ENCODE assay signal across 8 mouse cellular contexts in the genomic region with DNA sequence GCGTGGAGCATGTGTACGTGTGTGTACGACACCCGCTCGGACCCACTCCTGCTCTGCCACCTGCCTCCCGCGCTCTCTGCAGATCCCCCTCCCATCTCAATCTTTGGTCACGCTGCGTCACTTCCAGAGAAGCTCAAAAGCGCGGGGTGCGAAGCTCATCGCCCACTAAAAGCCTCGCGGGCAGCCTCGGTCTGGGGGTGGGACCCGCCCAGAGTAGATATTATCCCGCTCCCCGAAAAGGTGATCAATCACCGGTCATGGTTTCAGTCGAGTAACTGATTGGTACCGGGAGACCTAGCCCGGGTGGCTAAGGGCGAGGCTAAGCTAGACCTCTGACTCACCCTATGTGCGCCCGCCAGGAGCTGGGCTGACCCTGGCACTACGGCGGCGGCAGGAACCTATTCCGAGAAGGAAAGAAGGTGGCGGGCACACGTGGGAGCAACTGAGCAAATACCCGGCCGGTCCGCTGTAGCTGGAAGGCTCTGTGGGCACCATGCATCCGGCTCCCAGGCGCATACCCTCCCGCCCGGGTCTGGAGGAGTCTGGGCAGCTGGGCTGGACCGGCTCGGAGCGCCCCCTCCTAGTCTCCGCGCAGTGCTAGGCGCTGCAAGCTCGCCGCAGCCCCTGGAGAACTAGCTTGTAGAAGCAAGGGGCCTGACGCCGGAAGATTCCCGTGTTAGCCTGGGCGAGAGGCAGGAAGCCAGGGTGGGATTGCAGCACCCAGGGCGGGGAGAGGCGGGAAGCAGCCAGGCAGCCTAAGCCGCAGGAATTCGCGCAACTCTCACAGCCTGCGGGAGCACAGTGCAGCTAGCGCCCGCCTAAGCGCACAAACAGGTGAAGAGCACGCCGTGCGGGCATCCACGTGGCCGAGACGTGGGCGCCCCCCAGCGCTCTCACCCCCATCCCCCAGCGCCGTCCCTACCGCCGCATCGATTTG. TPM values are rescaled to one million over a fixed set of nuclear protein-coding genes. Genes with fewer than 3 reads are reported as not detected.
A peak's percentile ranks its signal among the peaks of the same experiment; 100 is the strongest.
DNase-seq lines count a peak whose midpoint lies in the region; ATAC-seq and TF ChIP-seq lines count a peak whose summit lies in the region.

No protein-coding gene starts in this region.

- TF ChIP-seq CTCF in kidney, adult 2 months (conservative IDR thresholded peaks at IDR 0.05; ENCODE audit: insufficient read depth, insufficient read length, low read depth, low read length) = no peak

- peak overlapping the region; percentile 4 for H3K27ac ChIP-seq in kidney, adult 2 months (ENCODE audit: insufficient read depth, low read depth, low read length)
- peak overlapping the region; percentile 86 for H3K27ac ChIP-seq in limb, embryonic 15.5 days
- peak overlapping the region; percentile 85 for H3K27ac ChIP-seq in midbrain, embryonic 16.5 days (ENCODE audit: low read length)

- no peak for TF ChIP-seq POLR2A in kidney, adult 2 months (IDR thresholded peaks at IDR 0.05; ENCODE audit: low read depth, low read length)

- peak overlapping the region; percentile 97 for H3K4me2 ChIP-seq in limb, embryonic 15.5 days
- peak overlapping the region; percentile 98 for H3K4me2 ChIP-seq in midbrain, embryonic 16.5 days (ENCODE audit: low read length)

- peak overlapping the region; percentile 69 for H3K9ac ChIP-seq in limb, embryonic 15.5 days
- peak overlapping the region; percentile 76 for H3K9ac ChIP-seq in midbrain, embryonic 16.5 days (ENCODE audit: low read depth, low read length)

- peak overlapping the region; percentile 84 for H3K4me3 ChIP-seq in kidney, adult 2 months (ENCODE audit: insufficient read depth, low read depth, low read length)
- H3K4me3 ChIP-seq in limb, embryonic 15.5 days = peak overlapping the region; percentile 64
- peak overlapping the region; percentile 53 for H3K4me3 ChIP-seq in midbrain, embryonic 16.5 days (ENCODE audit: low read depth, low read length)

- H3K27me3 ChIP-seq in kidney, adult 2 months (replicated peaks; ENCODE audit: control insufficient read depth, insufficient read depth, low read length) = no peaks in the 10 kb centered on the region; the same call in none of the 2 replicates
- peaks cover 23% of the 10 kb centered on the region for H3K27me3 ChIP-seq in limb, embryonic 15.5 days
- no peaks in the 10 kb centered on the region; the same call in 1 of the 2 replicates for H3K27me3 ChIP-seq in midbrain, embryonic 16.5 days (ENCODE audit: control insufficient read depth, insufficient read depth, low read depth, low read length)

- DNase-seq in spleen, postnatal 36 days (ENCODE audit: low spot score in 2 of 2) = peak; percentile 8 to 13
- DNase-seq in spleen, postnatal 10 days (ENCODE audit: low spot score in 2 of 2) = no peak
- peak; percentile 68 for DNase-seq in cerebellum, postnatal 25 days
- DNase-seq in gastrocnemius, postnatal 36 days = peak; percentile 46 to 54
- DNase-seq in kidney, adult 2 months = peak; percentile 65
- DNase-seq in testis, postnatal 10 days (ENCODE audit: low spot score) = peak; percentile 58

- no peaks in the 10 kb centered on the region for H3K9me3 ChIP-seq in limb, embryonic 15.5 days
- no peaks in the 10 kb centered on the region for H3K9me3 ChIP-seq in midbrain, embryonic 16.5 days (replicated peaks; ENCODE audit: control insufficient read depth, low read length, poor library complexity, severe bottlenecking)

- WGBS in kidney, adult 2 months = 2% methylated on average over 73 of the region's 73 CpGs
- WGBS in limb, embryonic 15.5 days = under 1% methylated on average over 71 of the region's 73 CpGs
- under 1% methylated on average over 73 of the region's 73 CpGs for WGBS in midbrain, embryonic 16.5 days

- ATAC-seq in limb, embryonic 15.5 days (ENCODE audit: insufficient number of reproducible peaks, low FRiP score, low TSS enrichment, low read depth) = peak; percentile 62
- ATAC-seq in midbrain, embryonic 16.5 days = peak; percentile 65

- no peaks in the 10 kb centered on the region for H3K36me3 ChIP-seq in kidney, adult 2 months (ENCODE audit: control insufficient read depth, insufficient read depth, low read length)
- no peaks in the 10 kb centered on the region for H3K36me3 ChIP-seq in limb, embryonic 15.5 days
- H3K36me3 ChIP-seq in midbrain, embryonic 16.5 days (ENCODE audit: control insufficient read depth, insufficient read depth, low read length) = no peaks in the 10 kb centered on the region

- intact Hi-C loops in gastrocnemius, postnatal 36 days (cut with DNase I) = loop anchor here (5.0 to 10.0 kb wide), 2 partner anchors 782 to 1524 kb away; no protein-coding TSS in a partner anchor

- 0 out of 2 replicates have a peak, but pooled peaks cover 3% of the 10 kb centered on the region for H3K4me1 ChIP-seq in kidney, adult 2 months (ENCODE audit: control insufficient read depth, insufficient read depth, low read length)
- peaks cover 62% of the 10 kb centered on the region for H3K4me1 ChIP-seq in limb, embryonic 15.5 days
- H3K4me1 ChIP-seq in midbrain, embryonic 16.5 days (ENCODE audit: control insufficient read depth, insufficient read depth, low read length) = peaks cover 31% of the 10 kb centered on the region

RNA-seq across cellular contexts. Expression of gene Nrp2, which starts 3.3 kb away (rescaled TPM):
- total RNA-seq in gastrocnemius, postnatal 36 days (2021) = 1 to 10 TPM; 3.8 to 4.2 TPM
- 16.2 and 17.1 TPM in 2 replicates for polyA plus RNA-seq in kidney, adult 2 months (2012; rRNA removed)
- 31.6 and 33.6 TPM in 2 replicates for polyA plus RNA-seq in limb, embryonic 15.5 days (2015; fragmentation: Nextera tagmentation; extraction: Ambion mirVana)
- polyA plus RNA-seq in midbrain, embryonic 16.5 days (2015; fragmentation: Nextera tagmentation; extraction: Ambion mirVana) = 23.4 and 33.3 TPM in 2 replicates

Comparison
In these comparisons a context has a peak if more than half of its experiments do, and no peak if none do; other contexts are left out.
1. DNase-seq: peak in spleen, postnatal 36 days (2 of 2), cerebellum, postnatal 25 days (2 of 2), gastrocnemius, postnatal 36 days (2 of 2), kidney, adult 2 months (single experiment) and testis, postnatal 10 days (single experiment); none in spleen, postnatal 10 days (0 of 2).
2. H3K27ac ChIP-seq: peak in every context shown above with its lines; median percentile 86 in limb, embryonic 15.5 days; 85 in midbrain, embryonic 16.5 days; 4 in kidney, adult 2 months.
3. Peak in every context shown above with its lines, with median percentiles within 50 percentile points of each other: H3K4me3 ChIP-seq.